7 mouse cellular contexts compared by ENCODE assay signal in genomic region chr1:97580680-97581079, GRCm38 (mm10).
DNase-seq lines count a peak whose midpoint lies in the region; ATAC-seq and TF ChIP-seq lines count a peak whose summit lies in the region.
"Not testable (repeated sequence)": the region's sequence is repeated elsewhere in the genome, so short reads cannot be mapped to it uniquely, and the experiment has no call there.

No protein-coding gene starts in this region.

- ATAC-seq in heart, embryonic 16.5 days (replicated peaks; ENCODE audit: extremely low read depth, insufficient read depth, low FRiP score), result not testable (repeated sequence)
- ATAC-seq in intestine, postnatal 0 days, result peak; percentile 86

- not testable (repeated sequence) for H3K9me3 ChIP-seq in heart, embryonic 16.5 days (replicated peaks; ENCODE audit: control insufficient read depth, low read length); intestine, postnatal 0 days (ENCODE audit: control insufficient read depth)

- peak; percentile 3 to 7 for DNase-seq in CD8-positive naive resting alpha-beta T cell, adult 2 months (ENCODE audit: low read depth in 2 of 2, low spot score in 2 of 2)
- peak; percentile 12 to 23 for DNase-seq in thymus, adult 18-20 months
- DNase-seq in thymus, postnatal 14 days, result peak; percentile 40
- DNase-seq in thymus, postnatal 4 days, result peak; percentile 47

- H3K4me1 ChIP-seq in heart, embryonic 16.5 days (ENCODE audit: control insufficient read depth, insufficient read depth, low read length); intestine, postnatal 0 days (replicated peaks; ENCODE audit: control insufficient read depth, insufficient read depth, low read length): not testable (repeated sequence)
- peaks cover 13% of the 10 kb centered on the region; the same call in 1 of the 2 replicates for H3K4me1 ChIP-seq in small intestine, adult 2 months (ENCODE audit: control insufficient read depth, insufficient read depth, insufficient read length, low read length)

- H3K27ac ChIP-seq in heart, embryonic 16.5 days (ENCODE audit: low read length), result peak overlapping the region; percentile 18; the same call in 1 of the 2 replicates
- H3K27ac ChIP-seq in intestine, postnatal 0 days (ENCODE audit: low read depth, low read length), result peak overlapping the region; percentile 86
- peak overlapping the region; percentile 93 for H3K27ac ChIP-seq in small intestine, adult 2 months (ENCODE audit: insufficient read depth, low read depth, low read length)

- H3K4me2 ChIP-seq in heart, embryonic 16.5 days (ENCODE audit: low read depth, low read length); intestine, postnatal 0 days (replicated peaks; ENCODE audit: low read depth): not testable (repeated sequence)

- H3K4me3 ChIP-seq in heart, embryonic 16.5 days (ENCODE audit: low read length); intestine, postnatal 0 days (ENCODE audit: low read depth, low read length); small intestine, adult 2 months (ENCODE audit: low read depth, low read length): not testable (repeated sequence)

- H3K36me3 ChIP-seq in heart, embryonic 16.5 days (ENCODE audit: control insufficient read depth, insufficient read depth); intestine, postnatal 0 days (ENCODE audit: control insufficient read depth, insufficient read depth); small intestine, adult 2 months (ENCODE audit: control insufficient read depth, insufficient read depth, low read length): not testable (repeated sequence)

- TF ChIP-seq CTCF in intestine, postnatal 0 days (IDR thresholded peaks at IDR 0.05; ENCODE audit: low read depth); small intestine, adult 2 months (IDR thresholded peaks at IDR 0.05; ENCODE audit: extremely low read depth, insufficient read length, insufficient replicate concordance, low read depth, low read length): not testable (repeated sequence)

- not testable (repeated sequence) for H3K27me3 ChIP-seq in heart, embryonic 16.5 days (ENCODE audit: control insufficient read depth, insufficient read depth, low read length); intestine, postnatal 0 days (replicated peaks; ENCODE audit: control insufficient read depth, insufficient read depth, low read length); small intestine, adult 2 months (ENCODE audit: control insufficient read depth, insufficient read depth, low read length)

- not testable (repeated sequence) for TF ChIP-seq POLR2A in small intestine, adult 2 months (IDR thresholded peaks at IDR 0.05; ENCODE audit: low read depth, low read length)

- H3K9ac ChIP-seq in heart, embryonic 16.5 days (ENCODE audit: low read length); intestine, postnatal 0 days (ENCODE audit: low read depth, low read length): not testable (repeated sequence)

Comparison
In these comparisons a context has a peak if more than half of its experiments do, and no peak if none do; other contexts are left out.
1. H3K27ac ChIP-seq: peak in every context shown above with its lines; median percentile 93 in small intestine, adult 2 months; 86 in intestine, postnatal 0 days; 18 in heart, embryonic 16.5 days.